Mouse (Mus musculus): ENCODE measurements at regions not wholly inside any gene's neighbourhood (a gene's known extent, or its start where the extent isn't known, plus 50 kb on each side); places are given as distances from the start of the nearest gene placed in this dataset.

DNA sequence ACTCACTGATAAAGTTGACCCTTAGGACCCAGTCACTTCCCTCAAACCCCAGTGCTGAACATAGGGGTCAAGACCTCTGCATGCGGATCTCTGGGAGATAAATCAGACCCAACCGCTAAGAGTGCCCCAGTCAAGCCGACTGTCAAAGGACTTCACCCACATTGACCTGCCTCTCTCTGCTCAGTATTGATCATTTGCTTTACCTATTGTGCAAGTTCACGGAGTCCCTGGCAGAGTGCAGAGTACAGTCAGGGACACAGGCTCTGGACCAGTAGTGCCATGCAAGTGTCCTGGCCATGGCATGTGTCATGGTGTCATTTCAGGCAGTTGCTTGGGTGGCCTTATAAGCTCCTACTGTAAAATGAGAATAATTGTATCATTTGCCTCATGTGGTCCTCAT, 169.9 kb downstream of the Dyrk2 start:
- WGBS = 92% methylated on average over 4 of the region's 4 CpGs
- Histone ChIP-seq H3K9me3 (no peaks in the 10 kb centered on the region), H3K4me1 (no peaks in the 10 kb centered on the region), H3K4me3 (no peak overlapping the region), H3K27ac (replicated peaks) (no peak overlapping the region), H3K36me3 (replicated peaks) (no peaks in the 10 kb centered on the region), H3K27me3 (replicated peaks; ENCODE audit: low read depth, poor library complexity, severe bottlenecking) (no peaks in the 10 kb centered on the region)
- DNase-seq (ENCODE audit: low spot score) = no peak

DNA sequence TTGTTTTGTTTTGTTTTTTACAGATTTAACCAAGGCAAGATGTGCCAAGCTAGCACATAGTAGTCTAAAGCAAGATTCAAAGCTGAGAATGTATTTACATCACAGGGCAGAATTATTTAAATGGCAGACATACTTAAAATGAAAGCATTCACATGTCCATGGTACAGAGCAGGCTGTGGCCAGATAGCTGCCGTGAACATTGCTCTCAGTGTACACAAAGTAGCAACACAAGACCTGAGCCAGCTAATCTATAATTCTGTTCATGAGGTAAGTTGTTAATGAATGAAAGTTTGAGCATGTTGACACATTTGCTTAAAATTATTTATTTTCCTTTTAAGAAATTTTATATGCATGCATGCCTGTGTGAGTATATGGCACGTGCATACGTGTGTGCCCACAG, 164.0 kb downstream of the Dyrk2 start:
- Histone ChIP-seq H3K27ac (replicated peaks) (no peak overlapping the region), H3K4me3 (no peak overlapping the region), H3K36me3 (replicated peaks) (no peaks in the 10 kb centered on the region), H3K27me3 (replicated peaks; ENCODE audit: low read depth, poor library complexity, severe bottlenecking) (no peaks in the 10 kb centered on the region), H3K4me1 (no peaks in the 10 kb centered on the region), H3K9me3 (no peaks in the 10 kb centered on the region)
- DNase-seq (ENCODE audit: low spot score) = no peak
- WGBS = 95% methylated on average over 3 of the region's 3 CpGs

DNA sequence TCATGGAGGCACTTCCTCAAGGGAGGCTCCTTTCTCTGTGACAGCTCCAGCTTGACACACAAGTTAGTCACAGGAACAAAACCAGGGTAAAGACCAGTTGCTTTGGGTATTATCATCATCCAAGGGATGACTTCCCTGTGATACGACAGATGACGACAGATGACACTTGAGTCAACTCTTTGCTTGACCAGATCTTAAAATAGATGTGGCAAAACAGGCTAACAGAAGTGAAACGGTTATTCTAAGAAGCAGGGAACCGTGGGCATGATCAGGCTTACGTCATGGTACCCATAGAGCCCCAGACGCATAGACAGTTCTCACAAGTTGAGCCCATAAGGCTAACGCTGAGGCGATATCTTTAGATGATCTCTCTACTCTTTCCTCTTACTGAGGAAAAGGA, 160.3 kb downstream of the Dyrk2 start:
- DNase-seq (ENCODE audit: low spot score) = no peak
- WGBS = 95% methylated on average over 8 of the region's 8 CpGs
- Histone ChIP-seq H3K9me3 (no peaks in the 10 kb centered on the region), H3K4me1 (peaks cover 7% of the 10 kb centered on the region; the same call in 1 of the 2 replicates), H3K27ac (replicated peaks) (no peak overlapping the region), H3K4me3 (no peak overlapping the region), H3K36me3 (replicated peaks) (no peaks in the 10 kb centered on the region), H3K27me3 (replicated peaks; ENCODE audit: low read depth, poor library complexity, severe bottlenecking) (no peaks in the 10 kb centered on the region)

DNA sequence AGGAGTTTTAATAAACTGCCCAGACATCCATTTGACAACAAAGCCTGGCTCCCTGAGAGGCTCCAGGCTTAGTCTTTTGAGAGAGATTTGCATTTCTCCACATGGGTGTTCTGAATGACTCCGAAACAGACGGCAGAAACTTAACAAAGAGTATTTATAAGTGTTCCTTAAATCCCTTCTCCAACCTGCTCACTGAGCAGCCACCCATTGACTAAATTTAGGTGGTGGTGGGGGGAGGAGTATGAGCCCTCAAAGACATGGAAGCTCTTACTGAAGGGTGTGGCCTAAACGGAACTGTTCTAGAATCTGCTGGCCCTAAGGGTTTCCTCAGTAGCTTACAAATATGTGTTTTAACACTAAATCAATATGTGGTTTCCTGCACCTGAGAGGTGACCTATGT, 158.5 kb downstream of the Dyrk2 start:
- H3K4me3 ChIP-seq = no peak overlapping the region
- no peaks in the 10 kb centered on the region for H3K36me3 ChIP-seq (replicated peaks)
- H3K9me3 ChIP-seq = no peaks in the 10 kb centered on the region
- no peak overlapping the region for H3K27ac ChIP-seq (replicated peaks)
- H3K4me1 ChIP-seq = peaks cover 7% of the 10 kb centered on the region; the same call in 1 of the 2 replicates
- 59% methylated on average over 3 of the region's 3 CpGs for WGBS
- no peaks in the 10 kb centered on the region for H3K27me3 ChIP-seq (replicated peaks; ENCODE audit: low read depth, poor library complexity, severe bottlenecking)
- no peak for DNase-seq (ENCODE audit: low spot score)

DNA sequence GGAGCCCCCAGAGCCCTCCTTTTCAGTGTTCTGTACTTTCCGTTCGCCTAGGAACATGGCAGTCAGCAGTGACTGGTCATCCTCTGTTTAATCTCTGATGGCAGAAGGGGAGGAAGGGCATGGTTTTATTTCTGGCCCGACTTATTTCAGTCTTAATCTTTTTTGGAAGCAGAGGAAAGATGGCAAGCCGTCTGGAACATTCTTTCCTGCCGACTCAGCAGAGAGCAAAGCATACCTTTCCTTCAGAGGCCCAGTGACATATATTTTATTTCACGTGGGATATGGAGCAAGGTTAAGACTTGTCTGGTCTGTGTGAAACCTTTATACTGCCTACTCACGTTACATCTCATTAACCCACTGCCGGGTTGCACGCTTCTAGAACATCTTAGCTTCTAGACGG, 158.1 kb downstream of the Dyrk2 start:
- H3K27ac ChIP-seq (replicated peaks) = no peak overlapping the region
- H3K9me3 ChIP-seq = no peaks in the 10 kb centered on the region
- DNase-seq (ENCODE audit: low spot score) = no peak
- H3K4me1 ChIP-seq = peaks cover 7% of the 10 kb centered on the region; the same call in 1 of the 2 replicates
- H3K27me3 ChIP-seq (replicated peaks; ENCODE audit: low read depth, poor library complexity, severe bottlenecking) = no peaks in the 10 kb centered on the region
- H3K36me3 ChIP-seq (replicated peaks) = no peaks in the 10 kb centered on the region
- no peak overlapping the region for H3K4me3 ChIP-seq
- 79% methylated on average over 10 of the region's 10 CpGs for WGBS

DNA sequence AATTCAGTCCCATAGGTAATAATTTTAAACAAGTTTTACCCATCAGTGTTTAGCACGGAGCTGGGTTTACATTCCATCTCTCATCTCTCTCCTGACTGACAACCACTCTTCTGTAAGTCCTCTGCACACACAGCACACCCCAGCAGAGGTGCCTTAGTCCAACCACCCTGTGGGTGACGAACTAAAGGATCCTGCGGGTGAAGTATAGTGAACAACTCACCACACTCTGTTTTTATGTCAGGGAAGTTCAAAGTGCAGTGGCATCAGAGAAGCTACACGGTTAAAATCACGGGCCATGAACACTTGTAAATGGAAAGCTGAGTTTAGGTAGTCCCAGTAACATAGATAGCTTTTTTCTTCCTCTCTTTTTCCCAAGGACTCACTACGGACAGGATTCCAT, 157.1 kb downstream of the Dyrk2 start:
- Histone ChIP-seq H3K27ac (replicated peaks) (no peak overlapping the region), H3K27me3 (replicated peaks; ENCODE audit: low read depth, poor library complexity, severe bottlenecking) (no peaks in the 10 kb centered on the region), H3K9me3 (no peaks in the 10 kb centered on the region), H3K4me3 (no peak overlapping the region), H3K36me3 (replicated peaks) (no peaks in the 10 kb centered on the region), H3K4me1 (peaks cover 7% of the 10 kb centered on the region; the same call in 1 of the 2 replicates)
- DNase-seq (ENCODE audit: low spot score) = no peak
- WGBS = 87% methylated on average over 6 of the region's 6 CpGs

DNA sequence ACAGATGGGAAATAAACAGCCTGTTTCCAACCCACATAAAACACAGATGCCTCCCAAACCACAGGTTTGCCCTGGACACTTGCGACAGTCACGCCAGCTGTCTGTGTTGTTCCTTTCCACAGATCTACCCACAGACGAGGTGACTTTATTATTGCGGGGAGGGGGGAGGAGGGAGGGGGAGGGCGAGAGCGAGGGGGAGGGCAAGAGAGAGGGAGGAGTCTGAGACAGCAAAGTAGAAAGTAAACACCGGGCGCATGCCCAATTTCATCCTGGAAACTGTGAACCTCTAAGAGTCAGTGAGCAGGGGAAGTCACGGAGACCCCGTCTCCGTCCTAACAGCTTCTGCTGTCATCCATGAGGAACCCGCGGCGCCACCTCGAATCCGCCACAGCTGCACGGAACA, 155.8 kb downstream of the Dyrk2 start:
- H3K4me3 ChIP-seq = no peak overlapping the region
- H3K27me3 ChIP-seq (replicated peaks; ENCODE audit: low read depth, poor library complexity, severe bottlenecking) = no peaks in the 10 kb centered on the region
- no peaks in the 10 kb centered on the region for H3K9me3 ChIP-seq
- H3K36me3 ChIP-seq (replicated peaks) = no peaks in the 10 kb centered on the region
- DNase-seq (ENCODE audit: low spot score) = no peak
- no peak overlapping the region for H3K27ac ChIP-seq (replicated peaks)
- H3K4me1 ChIP-seq = peaks cover 7% of the 10 kb centered on the region; the same call in 1 of the 2 replicates
- 88% methylated on average over 17 of the region's 17 CpGs for WGBS

DNA sequence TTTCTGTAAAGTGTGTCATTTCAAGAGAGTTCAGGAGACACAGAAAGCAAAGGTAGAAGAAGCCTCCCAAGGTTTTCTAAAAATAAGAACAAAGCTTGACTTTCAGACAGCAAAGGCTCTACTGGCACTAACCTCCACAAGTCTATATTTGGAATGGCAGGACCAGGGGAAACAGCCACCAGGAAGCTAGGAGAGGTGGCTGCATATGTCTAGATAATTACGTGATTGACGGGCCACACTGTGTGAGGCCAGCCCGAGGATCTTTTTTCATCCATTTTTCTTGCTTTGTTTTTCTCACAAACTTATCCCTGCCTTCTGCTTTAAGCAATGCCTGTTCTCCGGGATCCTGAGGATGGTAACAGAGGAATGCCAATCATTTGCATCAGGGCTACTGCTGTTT, 155.4 kb downstream of the Dyrk2 start:
- Histone ChIP-seq H3K27me3 (replicated peaks; ENCODE audit: low read depth, poor library complexity, severe bottlenecking) (no peaks in the 10 kb centered on the region), H3K4me1 (peaks cover 7% of the 10 kb centered on the region; the same call in 1 of the 2 replicates), H3K4me3 (no peak overlapping the region), H3K27ac (replicated peaks) (no peak overlapping the region), H3K9me3 (no peaks in the 10 kb centered on the region), H3K36me3 (replicated peaks) (no peaks in the 10 kb centered on the region)
- no peak for DNase-seq (ENCODE audit: low spot score)
- 91% methylated on average over 4 of the region's 4 CpGs for WGBS

DNA sequence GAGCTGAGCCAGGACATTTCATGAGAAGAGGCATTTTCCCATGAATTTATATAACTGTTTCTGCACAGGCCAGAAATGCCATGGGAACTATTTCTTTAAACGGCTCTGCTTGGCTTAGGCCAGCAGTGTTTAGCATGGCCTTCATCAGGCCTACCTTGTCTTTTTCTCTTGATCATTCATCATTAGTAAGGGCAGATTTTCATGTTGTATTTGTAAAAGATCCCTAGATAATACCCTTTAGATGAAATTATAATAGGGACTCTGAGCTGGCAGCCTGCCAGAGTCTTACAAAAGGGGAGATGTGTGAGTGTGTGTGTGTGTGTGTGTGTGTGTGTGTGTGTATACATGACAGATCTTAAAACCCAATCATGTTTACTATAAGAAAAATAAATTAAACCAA, 149.4 kb downstream of the Dyrk2 start:
- Histone ChIP-seq H3K4me3 (no peak overlapping the region), H3K27ac (replicated peaks) (no peak overlapping the region), H3K36me3 (replicated peaks) (no peaks in the 10 kb centered on the region), H3K9me3 (no peaks in the 10 kb centered on the region), H3K27me3 (replicated peaks; ENCODE audit: low read depth, poor library complexity, severe bottlenecking) (no peaks in the 10 kb centered on the region), H3K4me1 (peaks cover 12% of the 10 kb centered on the region)
- 78% methylated on average over 1 of the region's 1 CpGs for WGBS
- no peak for DNase-seq (ENCODE audit: low spot score)

DNA sequence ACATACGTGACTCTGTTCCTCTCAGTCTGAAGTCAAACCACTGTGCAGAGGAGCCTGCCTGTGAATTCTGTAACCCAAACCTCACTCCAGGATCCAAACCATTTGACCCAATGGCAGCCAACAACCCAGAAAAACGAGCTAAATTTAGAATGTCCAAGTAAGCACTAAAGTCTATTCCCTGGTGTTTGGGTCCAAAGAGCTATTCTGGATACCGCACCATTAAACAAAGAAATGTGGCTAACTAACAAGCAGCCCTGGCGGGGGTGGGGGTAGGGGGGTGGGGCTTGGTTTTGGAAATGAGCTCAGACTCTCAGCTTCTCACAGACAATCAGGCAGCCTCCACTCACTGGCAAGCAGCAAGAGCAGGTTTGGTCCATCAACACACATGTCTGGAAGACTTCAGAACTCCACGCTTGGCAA, 147.9 kb downstream of the Dyrk2 start:
- no peak overlapping the region for H3K4me3 ChIP-seq
- H3K27ac ChIP-seq (replicated peaks) = no peak overlapping the region
- no peaks in the 10 kb centered on the region for H3K36me3 ChIP-seq (replicated peaks)
- no peak for DNase-seq (ENCODE audit: low spot score)
- no peaks in the 10 kb centered on the region for H3K27me3 ChIP-seq (replicated peaks; ENCODE audit: low read depth, poor library complexity, severe bottlenecking)
- WGBS = 53% methylated on average over 5 of the region's 5 CpGs
- peaks cover 12% of the 10 kb centered on the region for H3K4me1 ChIP-seq
- no peaks in the 10 kb centered on the region for H3K9me3 ChIP-seq

DNA sequence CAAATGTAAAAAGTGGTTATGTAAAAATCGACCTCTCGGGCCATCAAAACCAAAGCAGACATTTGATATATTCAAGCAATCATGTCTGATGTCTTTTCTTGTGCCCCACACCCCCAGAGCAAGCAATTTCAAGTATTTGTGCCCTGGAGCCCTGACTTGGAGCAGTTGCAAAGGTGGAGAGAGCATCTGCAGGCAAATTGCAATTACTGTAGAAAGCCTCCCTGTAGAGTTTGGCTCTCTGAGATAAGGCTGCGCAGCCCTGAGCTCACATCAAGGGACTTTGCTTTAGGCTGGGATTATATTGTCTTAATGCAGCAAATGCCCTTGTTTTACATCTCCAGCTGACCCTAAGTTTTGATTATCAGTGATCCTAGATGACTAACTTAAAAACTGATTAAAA, 147.3 kb downstream of the Dyrk2 start:
- 61% methylated on average over 3 of the region's 3 CpGs for WGBS
- no peak overlapping the region for H3K27ac ChIP-seq (replicated peaks)
- H3K4me3 ChIP-seq = no peak overlapping the region
- H3K36me3 ChIP-seq (replicated peaks) = no peaks in the 10 kb centered on the region
- H3K9me3 ChIP-seq = no peaks in the 10 kb centered on the region
- no peak for DNase-seq (ENCODE audit: low spot score)
- H3K4me1 ChIP-seq = peaks cover 12% of the 10 kb centered on the region
- H3K27me3 ChIP-seq (replicated peaks; ENCODE audit: low read depth, poor library complexity, severe bottlenecking) = no peaks in the 10 kb centered on the region

DNA sequence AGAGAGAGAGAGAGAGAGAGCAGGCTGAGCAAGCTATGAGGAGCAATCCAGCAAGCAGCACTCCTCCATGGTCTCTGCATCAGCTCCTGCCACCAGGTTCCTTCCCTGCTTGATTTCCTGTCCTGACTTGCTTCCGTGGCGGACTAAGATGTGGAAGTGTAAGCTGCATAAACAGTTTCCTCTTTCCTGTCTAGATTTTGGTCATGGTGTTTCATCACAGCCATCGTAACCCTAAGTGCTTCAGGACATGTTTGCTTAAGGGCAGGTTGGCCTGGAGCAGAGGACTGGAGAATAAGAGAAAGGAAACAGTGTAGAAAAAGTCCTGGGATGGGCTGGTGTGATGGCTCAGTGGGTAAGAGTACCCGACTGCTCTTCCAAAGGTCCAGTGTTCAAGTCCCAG, 133.9 kb downstream of the Dyrk2 start:
- H3K27ac ChIP-seq (replicated peaks) = no peak overlapping the region
- WGBS = 83% methylated on average over 4 of the region's 4 CpGs
- no peaks in the 10 kb centered on the region for H3K36me3 ChIP-seq (replicated peaks)
- H3K4me1 ChIP-seq = no peaks in the 10 kb centered on the region
- no peaks in the 10 kb centered on the region for H3K27me3 ChIP-seq (replicated peaks; ENCODE audit: low read depth, poor library complexity, severe bottlenecking)
- H3K4me3 ChIP-seq = no peak overlapping the region
- DNase-seq (ENCODE audit: low spot score) = no peak
- no peaks in the 10 kb centered on the region for H3K9me3 ChIP-seq

DNA sequence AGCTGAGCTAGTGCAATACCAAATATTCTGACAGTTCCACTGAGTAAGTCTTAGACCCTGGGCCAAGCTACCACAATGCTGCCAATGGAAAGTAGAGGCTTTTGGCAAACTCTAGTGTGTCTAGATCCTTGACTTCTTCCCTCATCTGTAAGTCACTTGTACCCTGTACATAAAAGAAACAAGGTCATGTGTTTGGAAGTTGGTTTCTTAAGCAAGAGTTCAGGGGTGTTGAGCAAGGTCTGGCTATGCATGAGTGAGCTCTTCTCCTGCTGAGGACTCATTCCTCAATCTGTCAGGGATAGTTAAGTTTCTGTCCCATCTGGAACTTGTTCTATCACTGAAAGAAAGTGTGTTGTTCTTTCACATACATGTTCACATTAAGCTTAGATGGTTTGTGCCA, 132.9 kb downstream of the Dyrk2 start:
- Histone ChIP-seq H3K27me3 (replicated peaks; ENCODE audit: low read depth, poor library complexity, severe bottlenecking) (no peaks in the 10 kb centered on the region), H3K4me1 (no peaks in the 10 kb centered on the region), H3K27ac (replicated peaks) (no peak overlapping the region), H3K4me3 (no peak overlapping the region), H3K36me3 (replicated peaks) (no peaks in the 10 kb centered on the region), H3K9me3 (no peaks in the 10 kb centered on the region)
- no peak for DNase-seq (ENCODE audit: low spot score)

DNA sequence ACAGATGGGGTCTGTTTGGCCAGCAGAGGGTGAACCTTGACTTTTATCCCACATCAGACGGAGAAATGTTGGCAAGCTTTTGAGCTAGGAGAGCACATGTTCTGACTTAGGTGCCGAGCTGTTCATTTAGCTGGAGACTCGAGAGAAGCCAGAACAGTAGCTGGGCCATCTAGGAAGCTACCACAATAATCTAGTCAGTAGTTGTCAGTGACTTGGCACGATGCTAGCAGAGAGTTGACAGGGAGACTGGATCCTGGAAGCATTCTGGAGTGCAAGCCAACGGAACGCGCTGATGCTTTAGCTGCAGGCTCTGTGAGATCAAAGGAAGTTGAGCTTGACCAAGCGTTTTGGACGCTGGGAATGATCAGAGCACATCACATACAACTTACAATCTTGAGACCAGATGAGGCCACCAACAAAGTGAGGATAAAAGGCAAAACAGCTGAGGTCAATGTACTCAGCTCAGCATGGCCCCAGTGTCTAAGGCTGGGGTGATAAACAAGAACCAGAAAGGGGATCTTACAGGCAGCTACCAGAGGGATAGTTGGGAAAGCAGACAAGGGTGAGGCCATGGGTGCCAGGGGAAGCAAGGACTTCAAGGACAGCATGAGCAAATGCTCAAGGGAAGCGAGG, 130.0 kb downstream of the Dyrk2 start:
- H3K27me3 ChIP-seq (replicated peaks; ENCODE audit: low read depth, poor library complexity, severe bottlenecking) = no peaks in the 10 kb centered on the region
- H3K36me3 ChIP-seq (replicated peaks) = no peaks in the 10 kb centered on the region
- DNase-seq (ENCODE audit: low spot score) = no peak
- no peak overlapping the region for H3K27ac ChIP-seq (replicated peaks)
- H3K4me1 ChIP-seq = no peaks in the 10 kb centered on the region
- no peak overlapping the region for H3K4me3 ChIP-seq
- 88% methylated on average over 10 of the region's 10 CpGs for WGBS
- no peaks in the 10 kb centered on the region for H3K9me3 ChIP-seq

Data from embryonic facial prominence, embryonic 10.5 days (tissue).